Mouse (Mus musculus) 3T3-L1 (cell line): ENCODE results near the gene Clcnkb.

ENCODE experiments used
- DNase-seq: peaks from one replicate; pipeline ENCODE4 v3.0.0-alpha.2; 2015; ENCODE audit warnings: low read depth, low spot score

Gene Clcnkb

DNA sequence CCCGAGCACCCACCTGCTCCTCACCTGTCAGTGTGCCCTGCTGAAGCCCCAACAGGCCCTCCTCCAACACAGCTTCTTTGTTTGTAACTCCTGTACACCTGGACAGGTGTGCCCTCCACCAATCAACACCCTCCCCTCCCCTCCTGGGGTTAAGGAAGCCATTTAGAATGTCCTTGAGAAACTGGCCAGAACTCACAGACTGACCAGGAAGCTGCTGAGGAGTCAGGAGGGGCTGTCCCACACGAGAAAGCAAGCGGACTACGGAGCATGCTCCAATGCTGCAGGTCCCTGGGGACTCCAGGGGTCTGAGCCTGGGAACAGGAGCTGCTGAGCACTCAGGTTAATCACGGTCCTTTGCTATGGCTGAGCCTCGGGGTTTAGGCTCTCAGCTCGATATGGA is at the start of gene Clcnkb:
Gene Clcnkb (minus strand): TSS at position 91 of the 400 bp plus-strand sequence.
- no peak for DNase-seq

DNA sequence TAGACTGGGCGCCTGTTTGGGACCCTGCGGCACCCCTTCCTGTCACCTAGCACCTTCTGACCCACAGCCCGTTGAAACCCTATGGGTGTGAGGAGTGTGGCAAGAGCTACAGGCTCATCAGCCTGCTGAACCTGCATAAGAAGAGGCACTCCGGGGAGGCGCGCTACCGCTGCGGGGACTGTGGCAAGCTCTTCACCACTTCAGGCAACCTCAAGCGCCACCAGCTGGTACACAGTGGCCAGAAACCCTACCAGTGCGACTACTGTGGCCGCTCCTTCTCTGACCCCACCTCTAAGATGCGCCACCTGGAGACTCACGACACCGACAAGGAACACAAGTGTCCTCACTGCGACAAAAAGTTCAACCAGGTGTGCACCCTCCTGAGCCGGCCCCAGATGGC is 48.9 kb upstream of the Clcnkb start:
- DNase-seq = no peak

DNA sequence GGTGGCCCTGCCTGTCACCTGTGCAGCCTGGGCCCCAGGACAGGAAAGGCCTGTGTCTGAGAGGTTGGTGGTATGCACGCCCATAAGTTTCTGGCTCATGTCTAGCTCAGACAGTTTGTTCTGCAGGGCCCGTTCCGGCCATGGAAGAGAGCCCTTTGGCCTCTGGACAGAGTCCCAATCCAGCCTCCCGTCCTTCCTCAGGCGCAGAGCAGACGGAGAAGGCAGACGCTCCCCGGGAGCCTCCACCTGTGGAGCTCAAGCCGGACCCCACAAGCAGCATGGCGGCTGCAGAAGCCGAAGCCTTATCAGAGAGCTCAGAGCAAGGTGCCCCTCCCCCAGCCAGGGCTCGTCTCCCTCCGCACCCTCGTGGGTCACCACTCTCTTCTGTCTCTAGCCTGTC is 47.7 kb upstream of the Clcnkb start:
- DNase-seq = no peak

DNA sequence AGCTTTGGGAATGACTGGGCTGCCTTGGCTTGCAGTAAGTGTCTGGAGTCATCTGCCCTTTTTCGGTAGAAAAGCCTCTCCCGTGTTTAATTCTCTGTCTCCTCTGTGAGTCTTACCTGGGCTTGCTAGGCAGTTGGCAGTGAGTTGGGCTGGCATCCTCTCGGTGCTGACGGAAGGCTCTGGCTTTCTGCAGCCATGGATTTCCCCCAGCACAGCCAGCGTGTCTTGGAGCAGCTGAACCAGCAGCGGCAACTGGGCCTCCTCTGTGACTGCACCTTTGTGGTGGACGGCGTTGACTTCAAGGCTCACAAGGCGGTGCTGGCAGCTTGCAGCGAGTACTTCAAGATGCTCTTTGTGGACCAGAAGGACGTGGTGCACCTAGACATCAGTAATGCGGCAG is 45.8 kb upstream of the Clcnkb start:
- DNase-seq = no peak

DNA sequence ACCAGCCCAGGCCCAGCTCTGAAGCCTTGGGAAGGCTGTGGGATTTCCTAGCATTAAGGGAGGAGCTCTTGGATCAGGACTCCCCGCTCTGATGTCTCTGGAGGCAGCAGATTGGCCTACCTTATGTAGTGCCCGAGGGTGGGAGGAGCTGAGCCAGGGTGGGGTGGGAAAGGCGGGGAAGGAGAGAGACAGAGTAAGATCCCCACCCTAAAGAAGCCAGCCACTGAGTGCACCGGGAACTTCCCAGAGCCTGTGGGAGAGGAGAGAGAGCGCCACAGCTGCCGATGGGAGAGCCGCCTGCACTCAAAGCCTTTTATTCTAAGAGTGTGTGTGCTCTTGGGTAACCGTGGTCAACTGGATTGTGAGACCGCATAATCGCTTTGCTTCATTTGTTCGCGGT is 45.3 kb upstream of the Clcnkb start:
- no peak for DNase-seq

DNA sequence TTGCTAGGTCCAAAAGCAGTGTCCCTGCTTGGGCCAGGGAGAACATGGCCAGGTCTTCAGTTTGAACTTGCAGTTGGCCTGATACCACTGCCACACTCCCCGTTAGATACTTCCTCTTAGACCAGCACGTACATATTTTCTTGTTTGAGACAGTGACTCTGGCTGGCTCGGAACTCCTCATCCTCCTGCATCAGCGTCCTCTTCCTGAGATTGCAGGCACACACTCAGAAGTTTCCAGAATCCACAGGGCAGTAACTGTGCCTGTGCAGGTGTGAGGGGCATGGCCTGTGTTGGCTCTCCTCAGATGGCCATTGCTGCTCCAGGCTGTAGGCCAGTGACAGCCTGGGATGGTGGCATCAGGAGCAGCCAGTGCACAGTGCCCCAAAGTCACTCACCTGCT is 44.7 kb upstream of the Clcnkb start:
- no peak for DNase-seq

DNA sequence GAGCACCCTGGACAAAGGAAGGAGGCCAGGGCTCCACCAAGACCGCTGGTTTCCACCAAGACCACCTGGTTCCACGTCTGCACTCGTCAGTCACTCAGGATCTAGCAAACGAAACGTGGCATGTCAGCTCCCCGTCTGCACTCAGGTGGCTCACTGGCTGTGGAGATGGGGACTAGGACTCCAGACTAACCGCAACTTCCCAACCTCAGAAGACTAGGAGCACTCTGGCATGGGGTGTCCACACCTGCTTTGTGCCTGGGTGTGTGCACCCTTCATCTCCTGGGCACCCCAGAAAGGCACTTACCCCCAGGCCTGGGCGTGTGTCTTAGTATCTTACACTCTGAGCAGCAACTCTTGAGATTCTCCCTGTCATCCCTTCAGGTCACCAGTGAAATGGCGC is 44.0 kb upstream of the Clcnkb start:
- DNase-seq = no peak

DNA sequence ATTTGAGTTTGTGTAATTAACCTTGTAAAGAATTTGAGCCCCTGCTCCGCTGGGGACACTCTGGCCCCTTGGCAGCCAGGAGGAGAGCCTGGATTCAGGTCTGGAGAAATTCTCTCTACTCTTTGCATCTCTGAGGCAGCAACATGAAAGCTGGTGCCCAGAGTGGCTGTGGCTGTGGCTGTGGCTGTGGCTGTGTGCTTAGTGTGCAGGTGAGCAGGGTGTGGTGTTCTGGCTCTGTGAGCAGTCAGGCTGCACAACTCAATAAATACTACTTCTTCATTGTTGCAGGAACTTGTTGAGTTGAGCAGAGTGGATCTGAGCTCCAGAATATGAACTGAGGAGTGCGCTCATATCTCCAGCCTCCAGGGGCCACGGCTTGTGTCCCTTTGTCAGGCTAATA is 43.1 kb upstream of the Clcnkb start:
- no peak for DNase-seq

DNA sequence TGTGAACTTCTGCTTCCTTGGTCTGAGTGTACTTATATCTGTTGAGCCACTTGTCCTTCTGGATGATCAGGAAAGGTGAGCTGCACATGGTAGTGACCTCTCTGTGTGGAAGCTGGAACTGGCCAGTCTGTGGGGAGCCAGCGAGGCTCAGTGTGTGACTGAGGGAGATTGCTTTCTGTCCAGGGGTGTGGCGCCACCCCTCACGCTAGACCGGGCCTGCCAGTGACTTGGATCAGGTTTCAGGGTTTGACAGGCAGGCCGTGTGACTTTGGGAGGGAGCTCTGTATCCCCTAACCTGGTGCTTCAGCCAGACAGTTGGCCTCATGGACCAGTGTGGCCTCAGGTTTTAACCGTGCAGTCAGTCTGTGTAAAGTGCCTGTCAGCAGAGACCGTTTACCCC is 42.4 kb upstream of the Clcnkb start:
- DNase-seq = peak; percentile 37

DNA sequence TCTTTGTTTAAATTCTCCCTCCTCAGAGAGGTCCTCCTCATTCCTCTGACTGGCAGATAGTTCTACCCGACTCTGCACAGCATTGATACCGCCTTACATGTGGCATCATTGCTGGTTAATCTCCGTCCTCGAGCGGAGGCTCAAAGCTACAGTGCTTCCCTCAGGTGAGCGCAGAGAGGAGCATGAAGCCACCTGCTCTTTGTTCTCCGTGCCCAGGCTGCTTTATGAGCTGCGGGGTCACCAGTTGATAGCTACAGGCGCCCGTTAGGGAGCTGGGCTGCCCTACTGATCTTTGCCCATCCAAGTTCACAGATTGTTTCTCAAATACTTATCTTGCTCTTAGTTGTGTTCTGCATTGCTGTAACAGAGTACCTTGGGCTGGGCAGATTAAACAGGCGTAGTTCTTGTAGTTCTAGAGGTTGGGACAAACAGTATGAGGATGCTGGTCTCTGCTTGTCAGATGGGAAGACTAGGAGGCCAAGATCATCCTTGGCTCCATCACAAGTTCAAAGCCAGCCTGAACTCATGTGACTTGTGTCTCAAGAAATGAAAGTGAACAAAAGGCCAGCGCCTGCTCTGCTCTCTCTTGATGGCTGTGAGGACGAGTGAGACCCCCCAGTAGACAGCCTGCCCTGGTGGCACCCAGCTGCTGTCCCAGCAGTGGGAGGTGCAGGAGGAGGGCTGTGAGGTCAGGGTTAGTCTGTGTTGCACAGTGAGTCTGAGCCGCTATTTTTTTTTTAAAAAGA is 40.6 kb upstream of the Clcnkb start:
- no peak for DNase-seq

DNA sequence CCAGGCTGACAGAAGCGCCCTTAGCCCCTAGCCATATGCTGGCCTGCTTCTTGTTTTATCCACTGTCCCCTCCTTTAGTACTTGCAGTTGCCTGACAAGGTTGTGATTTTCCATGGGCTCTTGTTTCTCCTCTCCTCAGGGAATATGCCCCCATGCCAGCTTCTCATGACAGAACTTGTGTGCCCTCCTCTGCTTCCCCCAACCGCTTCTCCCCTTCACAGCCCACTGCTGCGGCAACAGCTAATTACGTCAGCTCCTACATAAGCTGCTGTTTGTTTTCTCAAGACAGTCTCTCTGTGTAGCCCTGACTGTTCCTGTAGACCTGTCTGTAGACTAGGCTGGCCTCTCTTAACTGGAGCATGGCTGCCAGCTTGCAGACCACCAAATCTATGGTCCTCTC is 39.7 kb upstream of the Clcnkb start:
- DNase-seq = no peak

DNA sequence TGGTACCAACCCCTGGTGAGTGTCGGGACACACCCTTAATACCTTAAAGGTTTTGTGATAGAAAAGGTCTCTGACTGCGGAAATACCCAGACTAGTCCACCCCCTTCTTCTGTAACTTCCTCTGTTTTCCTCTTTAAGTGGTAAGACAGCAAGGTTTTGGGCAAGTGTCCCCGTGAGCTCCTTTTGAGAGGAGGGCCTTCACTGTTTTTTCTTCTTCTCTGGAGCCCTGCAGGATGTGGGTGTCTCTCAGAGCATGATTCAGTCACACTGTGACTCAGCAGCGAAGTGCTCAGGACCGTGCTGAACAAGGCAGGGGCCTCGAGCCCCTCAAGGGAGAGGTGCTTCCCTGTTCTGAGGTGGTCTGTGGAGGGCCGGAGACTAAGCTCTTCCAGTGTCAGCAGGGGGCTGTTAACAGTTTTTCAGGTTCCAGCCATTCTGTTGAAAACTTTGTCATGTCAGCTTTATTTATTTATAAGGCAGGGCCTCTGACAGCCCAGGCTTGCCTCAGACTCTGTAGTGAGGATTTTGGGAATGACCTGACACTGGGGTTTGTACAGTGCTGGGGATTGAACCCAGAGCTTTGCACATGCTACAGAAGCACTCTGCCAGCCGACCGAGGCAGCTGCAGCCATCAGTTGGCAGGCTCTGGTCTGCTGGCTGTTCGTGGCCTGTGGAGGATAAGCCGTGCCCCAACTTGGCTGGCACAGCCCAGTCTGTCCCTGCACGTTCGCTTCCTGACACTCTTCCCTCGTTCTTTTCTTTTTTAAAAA is 39.0 kb upstream of the Clcnkb start:
- peak; percentile 61 for DNase-seq

DNA sequence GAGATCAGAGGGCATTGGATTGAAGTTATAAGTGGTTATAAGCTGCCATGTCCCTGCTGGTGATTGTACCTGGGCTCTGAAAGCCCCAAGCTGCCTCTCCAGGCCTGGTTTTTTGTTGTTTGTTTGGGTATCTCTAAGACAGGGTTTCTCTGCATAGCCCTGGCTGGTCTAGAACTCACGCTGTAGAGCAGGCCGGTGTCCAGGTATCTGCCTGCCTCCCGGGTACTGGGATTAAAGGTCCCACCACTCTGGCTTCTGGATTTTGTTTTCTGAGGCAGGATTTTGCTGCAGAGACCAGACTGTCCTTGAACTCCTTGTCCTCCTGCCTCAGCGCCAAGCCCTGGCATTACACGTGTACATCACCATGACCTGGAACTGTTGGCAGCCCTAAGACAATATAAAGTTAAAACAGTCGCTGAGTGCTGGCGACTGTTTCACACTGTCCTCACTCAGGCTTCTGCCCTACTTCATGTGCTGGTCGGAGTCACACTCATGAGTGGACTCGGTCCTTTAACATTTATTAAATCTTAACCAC is 36.2 kb upstream of the Clcnkb start:
- DNase-seq = no peak

DNA sequence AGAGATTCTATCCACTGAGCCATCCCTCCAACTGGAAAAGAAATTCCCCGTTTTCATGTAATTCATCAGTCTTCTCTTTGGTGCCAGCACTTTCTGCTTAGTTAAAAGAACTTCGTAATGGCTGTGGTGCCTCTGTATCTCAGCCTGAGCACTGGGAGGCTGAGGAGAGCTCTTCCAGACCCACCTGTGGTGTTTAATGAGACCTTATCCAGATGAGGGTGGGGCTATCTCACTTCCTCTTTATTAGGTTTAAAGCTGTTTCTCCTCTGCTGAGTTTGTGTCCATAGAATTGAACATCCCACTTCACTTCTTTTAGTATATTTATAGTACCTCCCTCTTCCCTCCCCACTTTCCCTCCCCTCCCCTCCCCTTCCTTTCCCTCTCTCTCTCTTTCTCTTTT is 35.4 kb upstream of the Clcnkb start:
- no peak for DNase-seq

DNA sequence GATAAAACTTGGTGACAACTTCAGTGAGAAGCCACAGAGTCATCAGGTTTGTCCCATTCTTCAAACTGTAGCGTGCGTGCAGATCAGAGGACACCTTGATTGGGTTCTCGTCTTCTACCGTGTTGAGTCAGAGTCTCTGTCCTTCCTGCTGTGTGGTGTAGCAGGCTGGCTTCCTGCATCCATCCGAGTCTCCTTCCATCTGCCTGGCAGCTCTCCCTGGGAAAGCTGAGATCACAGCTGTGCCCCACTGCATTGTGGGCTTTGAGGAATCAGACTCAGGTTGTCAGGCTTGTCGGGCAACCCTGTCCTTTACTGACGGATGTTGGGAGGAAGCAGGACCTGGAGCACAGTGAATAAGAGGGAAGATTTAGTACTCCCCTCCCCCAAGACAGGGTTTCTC is 30.4 kb upstream of the Clcnkb start:
- DNase-seq = peak; percentile 51

DNA sequence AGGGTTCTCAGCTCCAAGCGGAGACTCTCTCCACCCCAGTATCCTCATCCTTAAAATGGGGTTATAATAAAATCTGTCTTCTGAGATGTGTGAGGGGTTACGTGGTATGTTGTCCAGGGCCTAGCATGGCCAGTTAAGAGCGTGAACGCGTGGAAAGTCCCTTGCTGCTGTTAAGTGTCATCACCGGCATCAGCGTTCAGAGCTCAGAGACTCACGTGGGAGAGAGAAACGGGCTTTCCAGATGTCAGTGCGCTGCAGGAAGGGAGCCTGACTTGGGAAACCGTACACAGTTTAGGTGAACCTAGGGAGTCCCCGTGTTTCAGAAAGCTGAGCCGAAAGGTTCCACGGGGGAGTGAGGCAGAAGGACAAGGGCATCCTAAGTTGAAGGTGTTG is 29.5 kb upstream of the Clcnkb start:
- DNase-seq = peak; percentile 69

DNA sequence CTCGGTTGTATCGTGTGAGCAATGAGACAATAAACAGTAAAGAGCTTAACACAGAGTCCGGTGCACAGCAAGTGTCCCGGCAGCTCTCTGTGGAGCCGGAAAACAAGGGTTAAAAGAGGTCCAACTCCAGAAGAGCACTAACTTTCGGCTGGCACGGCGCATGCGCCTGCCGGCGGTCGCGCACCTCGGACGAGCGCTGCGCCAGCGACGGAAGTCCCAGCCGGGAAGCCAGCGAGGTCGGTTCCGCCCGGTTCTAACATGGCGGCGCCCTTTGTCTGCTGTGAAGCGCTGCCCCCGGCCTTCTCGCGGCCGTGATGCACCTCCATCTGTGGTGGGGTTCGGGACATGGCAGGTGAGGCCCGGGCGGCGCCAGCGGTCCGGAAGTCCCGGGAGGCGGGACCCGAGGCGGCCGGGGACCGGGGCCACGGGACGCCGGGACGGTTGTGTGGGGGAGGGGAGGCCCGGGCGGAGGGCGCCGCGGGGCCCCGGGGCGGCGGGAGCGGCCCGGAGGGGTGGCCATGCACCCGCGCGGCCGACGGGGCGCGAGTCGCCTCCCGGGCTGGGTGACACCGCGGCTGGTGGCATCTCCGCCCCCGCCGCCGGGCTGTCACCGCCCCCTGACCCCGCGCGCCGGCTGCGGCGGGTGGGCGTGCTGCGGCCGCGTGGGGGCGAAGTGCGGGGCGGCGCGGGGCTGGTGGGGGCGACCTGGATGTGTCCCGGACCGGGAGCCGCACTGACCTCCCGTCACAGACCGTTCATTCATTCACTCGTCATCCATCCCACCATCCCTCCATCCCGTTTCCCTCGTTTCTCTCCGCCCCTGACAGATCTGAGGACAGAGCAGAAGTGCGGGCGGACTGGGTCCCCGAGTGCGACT is 28.9 kb upstream of the Clcnkb start, which contains the start of gene Zbtb17:
Gene Zbtb17 (plus strand): TSS at position 204 of the 877 bp plus-strand sequence.
- DNase-seq = peak; percentile 84

DNA sequence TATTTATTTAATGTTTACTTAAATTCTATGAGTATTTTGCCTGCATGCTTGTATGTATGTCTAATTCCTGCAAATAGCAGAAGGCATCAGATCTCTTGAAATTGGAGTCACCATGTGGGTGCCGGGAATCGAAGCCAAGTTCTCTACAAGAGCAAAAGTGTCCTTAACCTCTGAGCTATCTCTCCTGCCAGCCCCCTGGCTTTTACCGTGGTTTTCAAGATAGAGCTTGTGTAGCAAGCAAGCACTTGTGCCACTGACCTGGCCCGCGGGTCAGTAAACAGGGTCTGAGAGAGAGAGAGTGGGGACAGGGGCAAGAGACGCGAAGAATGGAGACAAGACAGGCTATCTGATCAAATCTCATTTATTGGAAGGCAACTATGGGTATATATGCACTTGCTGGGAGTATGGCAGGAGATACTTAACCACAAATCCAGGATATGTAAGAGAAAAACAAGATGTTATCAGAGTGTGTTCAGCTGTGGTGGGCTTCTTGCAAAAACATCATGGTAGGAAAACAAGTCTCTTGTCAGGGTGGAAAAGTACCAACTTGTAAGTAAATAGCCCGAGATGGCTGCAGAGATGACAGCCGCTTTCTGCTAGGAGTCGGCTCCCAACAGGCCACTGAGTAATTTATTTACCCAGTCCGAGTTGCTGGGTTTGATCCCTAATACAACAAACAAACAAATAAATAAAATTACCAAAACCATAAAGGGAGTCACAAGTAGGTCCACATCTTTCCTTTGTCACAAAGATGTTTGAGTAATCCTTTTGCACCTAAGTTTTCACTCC is 28.0 kb upstream of the Clcnkb start:
- DNase-seq = no peak

DNA sequence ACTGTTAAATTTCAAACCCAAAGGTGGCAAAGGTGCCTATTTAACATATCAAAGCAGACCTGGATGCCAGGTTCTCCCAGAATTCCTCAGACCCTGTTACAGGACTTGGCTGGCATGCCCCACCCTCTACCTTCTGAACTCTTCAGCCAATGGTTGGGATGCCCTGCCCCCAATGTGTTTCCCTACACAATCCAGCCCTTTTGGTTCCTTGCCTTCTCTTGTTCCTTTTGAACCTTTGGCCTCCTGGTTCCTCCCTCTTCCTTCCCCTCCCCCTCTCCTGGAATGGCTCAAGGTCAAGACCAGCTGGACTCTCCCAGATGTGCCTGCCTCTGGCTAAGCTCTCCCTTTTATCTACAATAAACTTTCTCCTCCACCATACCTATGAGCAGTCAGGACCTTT is 25.1 kb upstream of the Clcnkb start:
- no peak for DNase-seq

DNA sequence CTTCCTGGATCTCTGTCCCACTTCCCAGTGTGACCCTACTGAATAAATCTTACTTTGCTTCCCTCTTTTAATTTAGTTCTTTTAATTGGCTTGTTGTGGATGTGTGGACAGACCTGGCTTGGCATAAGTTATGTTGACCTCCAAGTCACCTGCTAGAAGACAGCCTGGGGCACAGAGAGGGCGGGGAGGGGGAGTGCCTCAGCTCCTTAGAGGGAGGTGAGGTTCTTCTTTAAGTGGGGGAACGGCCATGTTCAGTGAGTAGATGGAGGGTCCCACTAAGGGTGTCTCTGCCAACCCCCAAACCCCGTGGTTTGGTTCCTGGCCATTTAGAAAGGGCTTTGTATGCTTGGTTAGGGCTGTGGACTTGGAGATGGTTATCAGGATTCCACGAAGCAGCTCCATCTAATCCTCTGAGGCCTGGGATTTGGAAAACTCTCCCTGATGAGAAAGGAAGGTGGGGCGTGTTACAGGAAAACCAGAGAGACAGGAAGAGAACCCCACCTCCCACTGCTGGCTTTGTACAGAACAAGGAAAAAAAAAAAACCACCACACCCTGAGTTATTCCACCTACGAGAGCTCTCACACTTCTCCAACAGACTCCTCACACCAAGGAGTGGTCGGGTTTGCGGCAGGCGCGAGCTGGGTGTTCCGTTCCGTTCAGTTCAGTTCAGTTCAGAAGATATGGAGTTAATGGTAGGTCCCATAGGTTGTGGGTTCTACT is 23.4 kb upstream of the Clcnkb start:
- DNase-seq = no peak
